Mouse (Mus musculus): ENCODE results near the gene Elmod3.

Gene Elmod3

DNA sequence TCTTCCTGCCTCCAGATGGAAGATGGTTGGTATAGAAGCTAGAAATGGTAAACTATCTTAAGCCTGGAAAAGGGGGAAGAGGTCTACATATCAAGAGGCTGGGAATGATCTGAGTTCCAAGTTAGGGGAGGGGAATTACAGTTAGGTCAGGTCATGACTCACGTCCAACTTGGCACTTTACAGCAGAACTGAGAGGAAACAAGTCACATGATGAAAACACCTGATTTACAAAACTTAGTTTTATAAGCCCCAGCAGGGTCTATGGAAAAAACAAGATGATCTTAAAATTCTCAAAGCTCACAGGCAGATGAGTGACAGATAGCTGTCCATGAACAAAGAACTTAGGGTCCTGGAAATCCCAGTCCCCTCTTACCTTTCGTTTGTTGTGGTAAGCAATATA lies 16.9 kb upstream of the Elmod3 start:
- in situ Hi-C loops (cut with MboI, MseI), result loop anchor here (10.0 kb wide), 1 partner anchor 1780 kb away; no protein-coding TSS in a partner anchor

DNA sequence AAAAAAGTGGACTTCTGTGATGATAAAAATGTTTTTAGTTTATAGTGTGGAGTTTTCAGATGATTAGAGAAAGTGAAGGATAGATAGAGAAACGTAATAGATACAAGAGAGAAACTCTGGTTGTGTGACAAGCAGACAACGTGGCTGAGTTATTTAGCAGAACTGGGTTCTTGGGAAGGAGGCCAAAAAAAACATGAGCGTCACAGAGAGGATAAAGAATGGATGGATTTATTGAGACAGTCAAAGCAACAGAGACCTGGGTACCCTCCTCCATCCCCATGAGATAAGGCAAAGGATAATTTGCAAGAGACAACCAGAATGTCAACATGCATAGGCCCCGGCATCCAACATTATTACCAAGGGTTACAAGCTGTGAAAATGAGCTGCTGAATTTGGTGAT lies 12.0 kb upstream of the Elmod3 start:
- in situ Hi-C loops (cut with MboI, MseI), result loop anchor here (10.0 kb wide), 1 partner anchor 1775 kb away; no protein-coding TSS in a partner anchor

- in situ Hi-C loops (cut with MboI, MseI), result no loop called here
These were observed 10.5 kb upstream of the Elmod3 start for GRCm38 (mm10) chr6:72608662-72609184.

- in situ Hi-C loops (cut with MboI, MseI), result no loop called here
These were observed 9.5 kb upstream of the Elmod3 start for GRCm38 (mm10) chr6:72607676-72608075.

- in situ Hi-C loops (cut with MboI, MseI), result no loop called here
These were observed 8.8 kb upstream of the Elmod3 start for GRCm38 (mm10) chr6:72607060-72607459.

DNA sequence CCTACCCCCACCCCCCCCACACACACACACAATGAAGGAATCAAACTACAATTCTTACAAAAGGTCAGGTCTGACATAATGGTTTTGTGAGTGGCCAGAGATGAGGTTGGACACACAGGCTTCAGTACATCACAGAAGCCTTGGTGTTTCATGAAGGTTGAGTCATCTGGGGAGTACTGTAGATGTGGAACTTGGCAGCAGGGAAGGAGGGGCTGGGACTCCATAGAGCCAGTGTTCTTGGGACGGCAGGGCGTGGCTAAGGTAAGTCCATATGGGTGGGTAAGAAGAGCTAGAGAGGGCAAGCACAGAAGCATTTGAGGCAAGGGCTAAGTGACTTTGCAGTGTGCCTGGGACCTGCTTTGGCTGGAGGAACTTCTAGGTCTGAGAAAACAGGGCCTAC lies 5.9 kb upstream of the Elmod3 start:
- in situ Hi-C loops (cut with MboI, MseI), result loop anchor here (5.0 kb wide), 1 partner anchor 1282 kb away; the partner anchor contains the start of genes Cd8b1 and Smyd1

GRCm38 (mm10) chr6:72601732-72602131 lies 3.5 kb upstream of the Elmod3 start:
- in situ Hi-C loops (cut with MboI, MseI), result loop anchor here (5.0 kb wide), 1 partner anchor 1279 kb away; the partner anchor contains the start of genes Cd8b1 and Smyd1

GRCm38 (mm10) chr6:72600771-72601170 lies 2.6 kb upstream of the Elmod3 start:
- in situ Hi-C loops (cut with MboI, MseI), result loop anchor here (5.0 kb wide), 1 partner anchor 1278 kb away; the partner anchor contains the start of genes Cd8b1 and Smyd1

GRCm38 (mm10) chr6:72600216-72600615 lies 2.0 kb upstream of the Elmod3 start:
- in situ Hi-C loops (cut with MboI, MseI), result loop anchor here (5.0 kb wide), 1 partner anchor 1278 kb away; the partner anchor contains the start of genes Cd8b1 and Smyd1

- in situ Hi-C loops (cut with MboI, MseI), result no loop called here
These were observed 761 bp upstream of the Elmod3 start for GRCm38 (mm10) chr6:72598791-72599557.

DNA sequence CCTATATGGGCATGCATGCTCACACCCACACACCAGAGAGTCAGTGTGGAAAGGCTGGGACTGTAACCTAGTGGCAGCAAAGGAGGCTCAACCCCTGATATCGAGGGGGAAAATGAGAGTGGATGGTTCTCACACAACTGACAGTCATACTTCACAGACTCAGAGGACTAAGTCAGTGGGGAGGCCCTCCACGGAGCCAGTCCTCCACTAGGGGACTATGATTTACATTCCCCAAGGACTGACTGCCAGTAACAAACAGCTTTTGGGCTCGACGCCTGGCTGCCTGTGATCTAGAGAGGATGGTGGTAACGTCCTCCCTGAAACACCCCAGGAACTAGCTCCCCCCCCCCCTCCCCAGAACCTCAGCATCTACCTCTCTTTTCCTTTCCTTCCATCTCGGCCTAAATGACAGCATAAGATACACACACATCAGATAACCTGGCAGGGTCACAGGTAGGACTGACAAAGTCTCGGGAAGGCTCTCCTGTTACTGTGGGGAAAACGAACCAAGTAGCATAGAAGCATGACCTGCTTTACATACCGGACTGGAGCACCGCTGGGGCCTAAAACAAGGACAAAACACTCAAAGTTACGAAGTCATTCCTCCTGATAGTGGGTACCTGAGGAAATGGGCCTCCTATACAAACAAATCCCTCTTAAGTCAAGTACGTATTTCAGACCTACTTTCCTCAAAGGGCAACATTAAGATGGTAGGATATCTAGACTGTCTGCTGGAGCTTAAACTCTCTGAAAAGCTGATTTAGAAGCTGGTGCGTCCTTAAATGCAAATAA lies 934 bp downstream of the Elmod3 start:
- in situ Hi-C loops (cut with MboI, MseI), result no loop called here

- in situ Hi-C loops (cut with MboI, MseI), result no loop called here
These were observed 4.3 kb downstream of the Elmod3 start for GRCm38 (mm10) chr6:72593914-72594313.

GRCm38 (mm10) chr6:72593011-72593803 lies 5.0 kb downstream of the Elmod3 start:
- in situ Hi-C loops (cut with MboI, MseI), result no loop called here

DNA sequence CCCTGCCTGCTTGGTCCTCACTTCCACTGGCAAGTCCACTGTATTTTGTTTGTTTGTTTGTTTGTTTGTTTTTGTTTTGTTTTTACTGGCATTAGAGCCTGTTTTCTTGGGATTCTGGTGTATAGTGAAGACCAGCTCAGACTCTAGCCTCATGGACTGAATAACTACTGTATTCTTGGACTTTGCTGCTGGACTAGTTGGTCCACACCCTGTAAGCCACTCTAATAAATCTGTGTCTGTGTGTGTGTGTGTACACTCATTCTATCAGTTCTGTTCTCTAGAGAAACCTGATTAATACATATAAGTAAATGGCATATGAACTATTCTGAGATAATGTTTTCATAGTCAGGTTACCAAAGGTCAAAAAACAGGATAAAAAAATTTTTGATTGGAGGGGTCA lies 8.1 kb downstream of the Elmod3 start:
- in situ Hi-C loops (cut with MboI, MseI), result no loop called here

- in situ Hi-C loops (cut with MboI, MseI), result no loop called here
These were observed 9.9 kb downstream of the Elmod3 start for GRCm38 (mm10) chr6:72588307-72588706.

GRCm38 (mm10) chr6:72586701-72587100 lies 11.5 kb downstream of the Elmod3 start:
- in situ Hi-C loops (cut with MboI, MseI), result no loop called here

GRCm38 (mm10) chr6:72584154-72584553 lies 14.1 kb downstream of the Elmod3 start:
- in situ Hi-C loops (cut with MboI, MseI), result no loop called here

- in situ Hi-C loops (cut with MboI, MseI), result no loop called here
These were observed 14.9 kb downstream of the Elmod3 start for GRCm38 (mm10) chr6:72583211-72583839.

- in situ Hi-C loops (cut with MboI, MseI), result no loop called here
These were observed 16.4 kb downstream of the Elmod3 start for GRCm38 (mm10) chr6:72581625-72582382.

- in situ Hi-C loops (cut with MboI, MseI), result no loop called here
These were observed 22.2 kb downstream of the Elmod3 start for GRCm38 (mm10) chr6:72576041-72576440.

All from T-helper 1 cell (primary cell).